Mouse (Mus musculus): ENCODE data around the gene Ubash3b.

Gene Ubash3b

DNA sequence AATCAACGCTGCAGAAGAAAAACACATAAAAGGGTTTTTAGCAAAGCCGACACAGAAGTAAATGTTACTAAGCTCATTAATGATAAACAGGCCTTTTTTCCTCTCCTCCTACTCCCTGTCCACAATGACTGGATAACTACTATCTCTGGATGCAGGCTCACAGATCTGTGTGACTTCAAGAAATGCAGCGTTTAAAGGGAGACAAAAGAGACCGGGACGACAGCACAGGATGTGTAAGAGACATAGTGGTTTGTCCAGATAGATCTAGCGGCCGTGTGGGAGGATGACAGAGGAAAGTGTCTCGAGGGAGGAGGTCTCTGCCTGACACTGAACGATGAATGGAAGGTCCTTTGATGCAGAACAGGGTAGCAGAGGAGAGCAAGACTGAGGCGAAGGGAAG is 5.4 kb upstream of the Ubash3b start:
- DNase-seq = no peak

DNA sequence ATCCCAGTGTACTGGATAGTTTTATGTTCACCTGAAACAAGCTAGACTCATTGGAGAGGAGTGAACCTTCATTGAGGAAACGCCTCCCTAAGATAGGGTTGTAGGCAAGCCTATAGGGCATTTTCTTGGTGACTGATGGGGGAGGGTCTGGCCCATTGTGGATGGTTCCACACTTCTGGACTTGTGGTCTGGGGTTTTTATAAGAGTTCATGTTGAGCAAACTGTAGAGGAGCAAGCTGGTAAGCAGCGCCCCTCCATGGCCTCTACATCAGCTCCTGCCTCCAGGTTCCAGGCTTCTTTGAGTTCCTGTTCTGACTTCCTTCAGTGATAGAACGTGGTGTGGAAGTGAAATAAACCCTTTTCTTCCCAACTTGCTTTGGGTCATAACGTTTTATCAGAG is 866 bp upstream of the Ubash3b start:
- no peak for DNase-seq

- no peak for DNase-seq
Measured at GRCm38 (mm10) chr9:41160536-41161176, 841 bp downstream of the Ubash3b start.

GRCm38 (mm10) chr9:41159223-41159622 is 2.3 kb downstream of the Ubash3b start:
- DNase-seq = no peak

GRCm38 (mm10) chr9:41157872-41158567 is 3.5 kb downstream of the Ubash3b start:
- DNase-seq = no peak

- DNase-seq = peak; percentile 68
Measured at GRCm38 (mm10) chr9:41157020-41157871, 4.3 kb downstream of the Ubash3b start.

GRCm38 (mm10) chr9:41156720-41157019 is 4.8 kb downstream of the Ubash3b start:
- DNase-seq = peak; percentile 47

GRCm38 (mm10) chr9:41156006-41156719 is 5.3 kb downstream of the Ubash3b start:
- DNase-seq = no peak

DNA sequence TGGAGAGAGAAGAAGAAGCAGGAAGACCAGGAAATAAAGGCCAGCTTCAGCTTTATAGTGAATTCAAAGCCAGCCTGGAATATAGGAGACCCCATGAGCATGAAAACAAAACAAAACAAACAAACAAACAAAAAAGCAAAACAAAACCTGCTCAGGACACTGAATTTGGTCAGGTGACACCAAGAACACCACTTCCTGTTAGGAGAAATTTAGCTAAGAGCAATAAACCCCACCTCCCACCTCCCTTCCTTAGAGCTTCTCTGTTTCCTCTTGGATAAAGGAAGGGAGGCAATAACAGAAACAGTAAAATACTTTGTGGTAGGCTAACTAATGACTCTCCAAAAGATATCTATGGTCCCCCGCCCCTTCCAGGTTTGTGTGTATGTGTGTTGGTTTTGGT is 7.5 kb downstream of the Ubash3b start:
- no peak for DNase-seq

DNA sequence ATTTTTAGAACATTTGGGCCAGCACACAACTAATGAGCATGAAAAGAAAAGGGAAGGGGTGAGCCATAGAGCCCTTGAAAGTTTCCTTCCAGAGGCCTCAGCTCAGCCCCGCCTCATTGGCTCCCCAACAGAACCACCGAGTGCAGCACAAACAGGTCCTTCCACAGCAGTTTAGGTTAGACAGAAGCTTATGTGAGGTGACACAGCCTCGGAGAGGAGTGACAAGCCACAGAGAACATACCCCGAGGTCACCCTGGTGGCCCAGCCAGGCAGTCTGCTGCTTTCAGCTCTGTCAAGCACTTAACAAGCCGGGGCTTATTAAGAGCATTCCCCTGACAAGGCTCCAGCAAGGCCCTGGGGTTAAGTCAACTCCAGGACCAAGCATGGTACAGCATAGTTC is 8.4 kb downstream of the Ubash3b start:
- no peak for DNase-seq

- DNase-seq = peak; percentile 17
Measured at GRCm38 (mm10) chr9:41151491-41151890, 10.0 kb downstream of the Ubash3b start.

DNA sequence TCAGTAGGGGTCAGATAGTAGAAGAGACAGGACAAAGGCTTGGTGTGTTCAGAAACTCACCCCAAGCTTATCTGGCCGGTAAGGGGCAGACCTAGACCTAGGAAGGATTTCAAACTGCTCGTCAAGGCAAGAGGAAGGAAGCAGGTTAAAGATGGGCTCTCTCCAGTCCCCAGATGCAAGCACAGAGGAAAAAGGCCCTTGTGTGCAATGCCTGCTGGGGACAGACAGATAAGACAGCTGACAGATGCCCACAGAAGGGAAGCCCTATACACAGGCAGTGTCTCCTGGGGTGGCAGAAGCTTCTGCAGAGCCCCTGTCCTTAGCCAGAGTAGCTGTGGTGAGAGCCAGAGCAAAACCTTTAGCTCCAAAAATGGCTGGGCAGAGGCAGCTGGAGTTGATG is 11.6 kb downstream of the Ubash3b start:
- no peak for DNase-seq

GRCm38 (mm10) chr9:41149079-41149676 is 12.3 kb downstream of the Ubash3b start:
- peak; percentile 27 for DNase-seq

DNA sequence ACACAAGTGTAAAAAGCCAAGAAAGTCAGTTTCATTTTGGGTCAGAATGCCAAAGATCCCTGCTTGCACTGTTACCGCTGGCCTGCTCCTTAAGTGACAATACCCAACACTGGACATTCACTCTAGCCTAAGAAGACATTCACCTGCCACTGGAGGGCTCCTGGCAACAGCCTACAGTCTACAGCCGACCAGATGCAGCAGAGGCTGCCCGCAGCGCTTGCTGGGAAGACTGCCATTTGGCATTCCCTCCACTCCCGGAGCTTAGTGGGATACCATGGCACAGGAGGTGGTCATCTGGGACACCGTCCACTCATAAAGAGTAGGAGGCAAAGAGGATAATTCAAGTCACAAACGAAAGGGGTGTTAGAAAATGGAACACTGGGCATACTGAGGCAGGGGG is 12.9 kb downstream of the Ubash3b start:
- peak; percentile 44 for DNase-seq

GRCm38 (mm10) chr9:41147203-41147842 is 14.2 kb downstream of the Ubash3b start:
- DNase-seq = no peak

DNA sequence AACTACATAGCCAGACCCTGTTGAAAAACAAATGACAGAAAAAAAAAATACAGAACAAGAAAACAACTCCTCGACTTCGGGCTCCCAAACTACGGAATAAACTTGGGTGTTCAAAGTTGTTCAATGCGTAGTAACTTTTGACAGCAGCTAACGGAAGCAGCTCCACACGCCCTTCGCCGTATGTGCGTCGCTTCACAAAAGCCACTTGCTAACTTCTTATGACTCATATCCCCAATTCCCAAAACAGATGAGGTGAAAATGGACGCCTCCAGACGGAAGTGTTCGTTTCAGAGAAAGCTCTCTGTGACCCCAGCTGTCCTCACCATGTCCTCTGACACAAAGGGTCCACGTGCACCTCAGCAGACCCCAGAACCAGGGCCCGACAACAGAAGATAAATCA is 17.7 kb downstream of the Ubash3b start:
- DNase-seq = no peak

DNA sequence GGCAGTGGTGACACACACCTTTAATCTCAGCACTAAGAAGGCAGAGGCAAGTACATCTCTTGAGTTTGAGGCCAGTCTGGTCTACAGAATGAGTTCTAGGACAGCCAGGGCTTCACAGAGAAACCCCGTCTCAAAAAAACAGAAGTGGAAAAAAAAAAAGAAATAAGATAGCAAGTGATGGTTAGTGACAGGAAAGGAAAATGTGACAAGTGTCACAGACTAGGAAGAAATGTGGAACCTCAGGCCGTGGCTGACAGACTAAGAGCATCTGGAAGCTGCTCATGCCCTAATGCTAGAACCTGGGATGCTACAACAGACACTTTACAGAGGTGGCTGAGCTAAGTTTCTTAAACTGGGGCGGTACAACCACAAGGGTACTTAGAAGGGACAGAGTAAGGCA is 18.4 kb downstream of the Ubash3b start:
- no peak for DNase-seq

DNA sequence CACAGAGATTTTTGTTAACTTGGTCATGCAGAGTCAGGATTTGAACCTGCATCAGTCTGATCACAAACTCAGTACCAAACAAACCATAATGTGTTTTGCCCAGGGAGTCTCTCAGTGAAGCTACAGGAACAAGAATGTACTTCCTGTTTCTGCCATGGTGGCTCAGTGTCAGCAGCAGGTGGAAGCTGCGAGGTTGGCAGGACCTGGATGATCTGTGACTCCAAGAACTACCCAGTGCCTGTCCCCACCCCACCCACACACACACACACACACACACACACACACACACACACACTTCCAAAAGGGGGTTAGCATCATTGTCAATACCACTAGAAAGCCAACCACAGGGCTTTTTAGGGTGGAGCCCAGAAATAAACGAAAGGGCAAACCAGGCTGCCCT is 20.5 kb downstream of the Ubash3b start:
- DNase-seq = no peak

DNA sequence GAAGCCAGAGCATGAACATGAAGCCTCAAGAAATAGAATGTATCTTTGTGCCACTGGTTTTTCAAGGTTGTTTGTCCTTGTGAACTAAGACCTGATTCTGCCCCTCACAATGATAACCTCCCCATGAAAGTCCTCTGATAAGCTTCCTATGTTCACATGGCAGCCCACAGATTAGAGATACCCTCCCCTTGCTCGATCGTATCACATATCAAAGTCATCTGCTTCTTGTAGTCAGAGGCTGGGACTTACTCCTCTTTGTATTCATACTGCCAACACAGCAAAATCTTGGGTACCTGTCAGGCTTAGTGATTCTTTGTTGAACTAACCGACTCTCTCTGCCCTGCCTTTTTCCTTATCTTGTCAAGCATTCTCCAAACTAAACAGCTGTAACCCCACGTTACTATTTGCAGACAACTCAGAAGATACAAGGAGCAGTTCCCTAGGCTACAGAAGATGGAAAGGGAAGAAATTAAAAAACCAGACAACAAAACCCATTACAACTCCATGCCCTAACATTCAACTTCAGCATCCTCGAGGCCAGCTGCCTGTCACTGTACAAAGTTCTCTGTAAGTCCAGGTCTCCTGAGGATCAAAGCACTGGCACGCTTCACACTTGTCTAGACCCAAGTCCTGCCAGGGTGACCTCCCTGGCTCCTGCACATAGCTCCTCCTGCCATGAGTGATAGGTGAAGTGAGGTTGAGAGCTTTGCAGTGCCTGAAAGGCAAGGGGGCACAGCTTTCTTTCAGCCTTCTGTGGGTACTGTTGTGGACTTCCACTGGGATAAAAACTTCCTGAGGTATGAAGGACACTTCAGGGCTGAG is 22.3 kb downstream of the Ubash3b start:
- no peak for DNase-seq

GRCm38 (mm10) chr9:41136691-41137467 is 24.6 kb downstream of the Ubash3b start:
- no peak for DNase-seq

DNA sequence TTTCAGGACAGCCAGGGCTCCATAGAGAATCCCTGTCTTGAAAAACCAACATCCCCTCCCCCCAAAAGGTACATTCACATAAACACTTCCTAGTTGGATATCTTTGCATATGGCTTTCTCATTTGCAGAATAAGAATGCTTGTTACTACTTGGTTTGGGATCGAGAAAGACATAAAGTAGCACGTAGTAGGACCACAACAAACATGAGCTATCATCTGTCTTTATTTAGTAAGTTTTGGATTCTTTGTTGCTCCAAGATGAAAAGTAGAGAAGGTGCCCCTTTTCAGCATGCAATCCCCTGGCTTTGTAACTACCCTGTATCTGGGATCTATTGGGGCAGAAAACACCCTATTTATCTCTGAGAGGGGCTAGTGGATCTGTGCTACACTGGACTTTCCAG is 25.2 kb downstream of the Ubash3b start:
- DNase-seq = no peak
